Mouse (Mus musculus): Measurements from ENCODE around the gene Jade1.

DNA sequence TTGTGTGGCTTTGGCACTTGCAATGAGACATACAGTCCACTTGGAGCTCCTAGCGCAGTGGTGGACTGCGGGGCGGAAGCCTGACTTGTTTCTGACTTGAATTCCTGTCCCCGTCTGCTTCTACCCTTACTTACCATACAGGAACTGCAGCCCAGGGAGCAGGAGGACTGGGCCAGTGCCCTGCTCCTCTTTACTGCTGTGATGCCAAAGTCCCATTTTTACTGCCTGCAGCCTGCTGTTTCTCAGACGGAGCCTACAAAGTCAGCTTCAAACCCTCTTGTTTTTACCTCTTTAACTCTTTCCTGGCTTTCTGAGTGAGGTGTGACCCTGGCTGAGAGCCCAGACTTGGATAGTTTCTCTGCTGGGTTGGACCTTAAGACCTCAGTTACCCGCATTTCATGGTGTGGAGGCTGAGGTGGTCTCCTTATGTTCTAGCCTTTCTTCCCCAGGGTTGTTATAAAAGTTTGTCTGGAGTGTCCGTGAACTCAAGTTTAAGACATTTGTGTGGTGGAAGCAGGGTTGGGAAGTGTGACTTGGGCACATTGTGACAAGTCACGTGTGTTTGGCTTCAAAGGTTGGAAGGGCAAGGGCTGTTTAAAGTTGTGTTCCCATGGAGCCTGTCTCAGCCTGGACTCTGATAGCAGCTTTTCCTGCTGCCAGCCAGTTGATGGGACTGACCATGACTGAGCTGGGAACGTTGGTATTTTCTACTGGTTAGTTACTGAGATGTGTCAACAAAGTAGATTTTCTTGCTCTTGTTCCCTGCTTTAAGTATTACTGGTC lies 38.8 kb downstream of the Jade1 start:
- no peak for TF ChIP-seq CTCF (conservative IDR thresholded peaks at IDR 0.05 in 1 of 2, IDR thresholded peaks at IDR 0.05 in 1 of 2; ENCODE audit: low read depth in 2 of 2, low read length in 2 of 2)
- no peak for TF ChIP-seq MYC (IDR thresholded peaks at IDR 0.05; ENCODE audit: low read depth, low read length)
- TF ChIP-seq PAX5 (IDR thresholded peaks at IDR 0.05; ENCODE audit: low read length): no peak
- TF ChIP-seq CHD1 (IDR thresholded peaks at IDR 0.05; ENCODE audit: low read depth, low read length): no peak
- no peak for TF ChIP-seq HCFC1 (IDR thresholded peaks at IDR 0.05; ENCODE audit: low read depth, low read length)
- no peak for TF ChIP-seq MAFK (IDR thresholded peaks at IDR 0.05; ENCODE audit: insufficient replicate concordance, low read length)
- TF ChIP-seq RAD21 (IDR thresholded peaks at IDR 0.05; ENCODE audit: low read depth, low read length): no peak
- no peak for TF ChIP-seq POLR2AphosphoS2 (IDR thresholded peaks at IDR 0.05; ENCODE audit: low read depth, low read length)
- TF ChIP-seq MAZ (IDR thresholded peaks at IDR 0.05; ENCODE audit: low read depth, low read length): no peak
- TF ChIP-seq POLR2A (IDR thresholded peaks at IDR 0.05; ENCODE audit: low read depth, low read length): no peak
- TF ChIP-seq ZC3H11A (IDR thresholded peaks at IDR 0.05; ENCODE audit: low read depth, low read length): no peak
- no peak for TF ChIP-seq ELF1 (IDR thresholded peaks at IDR 0.05; ENCODE audit: low read depth, low read length)
